Mouse (Mus musculus) ES-E14 (cell line): ENCODE results near the gene Fam172a. TPM values are rescaled to one million over a fixed set of nuclear protein-coding genes. Genes with fewer than 3 reads are reported as not detected.

Experiments
- DNase-seq: peaks from one replicate; pipeline ENCODE4 v3.0.0-alpha.2; 2013; ENCODE audit warnings: low read depth, low spot score
- H3K27ac ChIP-seq: 2 replicates; pipeline ENCODE4 v1.5.1; 2012; ENCODE audit warnings: low read depth, mild to moderate bottlenecking, low read length, moderate library complexity, mixed read lengths; ENCODE audit not compliant: poor library complexity, insufficient read depth, severe bottlenecking
- H3K36me3 ChIP-seq: 2 replicates; pipeline ENCODE4 v1.6.1; 2012; ENCODE audit warnings: mild to moderate bottlenecking, low read length, moderate library complexity, mixed read lengths; ENCODE audit not compliant: control insufficient read depth, poor library complexity, insufficient read depth, severe bottlenecking
- H3K4me1 ChIP-seq, 2 experiments: fragments of 150-350 bp in 1 of 2; sonication (generic) in 1 of 2; 2 replicates each; pipeline ENCODE4 v1.6.1; 2012; ENCODE audit warnings: low read length in 2 of 2, mild to moderate bottlenecking in 1 of 2, mixed read lengths in 1 of 2; ENCODE audit not compliant: control insufficient read depth in 2 of 2, insufficient read depth in 2 of 2, poor library complexity in 1 of 2
- H3K4me3 ChIP-seq, 2 experiments: fragments of 150-350 bp in 1 of 2; sonication (generic) in 1 of 2; 2 replicates each; pipeline ENCODE4 v1.5.1; 2012; ENCODE audit warnings: low read length in 2 of 2, low read depth in 1 of 2, mild to moderate bottlenecking in 1 of 2, mixed read lengths in 1 of 2; ENCODE audit not compliant: insufficient read depth in 1 of 2, poor library complexity in 1 of 2, severe bottlenecking in 1 of 2
- H3K9ac ChIP-seq: 2 replicates; pipeline ENCODE4 v1.6.1; 2012; ENCODE audit warnings: low read depth, mild to moderate bottlenecking, low read length, mixed read lengths; ENCODE audit not compliant: poor library complexity, insufficient read depth, severe bottlenecking
- H3K9me3 ChIP-seq: fragments of 150-350 bp; sonication (generic); 2 replicates; pipeline ENCODE4 v1.6.1; 2012; ENCODE audit warnings: low read depth, mild to moderate bottlenecking, low read length; ENCODE audit not compliant: control insufficient read depth, insufficient read depth
- CHD2 ChIP-seq: IDR thresholded peaks from 2 replicates; pipeline ENCODE4 v1.6.1; 2014; ENCODE audit warnings: mild to moderate bottlenecking, low read depth, low read length, inconsistent platforms
- HCFC1 ChIP-seq: IDR thresholded peaks from 2 replicates; pipeline ENCODE4 v1.6.1; 2012; ENCODE audit warnings: low read length, inconsistent platforms, borderline replicate concordance; ENCODE audit not compliant: insufficient read depth
- MAFK ChIP-seq: IDR thresholded peaks from 2 replicates; pipeline ENCODE4 v1.6.1; 2014; ENCODE audit warnings: mild to moderate bottlenecking, low read depth, low read length, inconsistent platforms; ENCODE audit not compliant: insufficient read depth
- ZC3H11A ChIP-seq: IDR thresholded peaks from 2 replicates; pipeline ENCODE4 v1.6.1; 2012; ENCODE audit warnings: low read depth, mild to moderate bottlenecking, inconsistent platforms, low read length, borderline replicate concordance
- ZNF384 ChIP-seq: IDR thresholded peaks from 2 replicates; pipeline ENCODE4 v1.6.1; 2012; ENCODE audit warnings: low read depth, low read length, inconsistent platforms
- in situ Hi-C, 2 experiments: fragments of 600-800 bp; cut with MboI; formaldehyde crosslinking; loops; one replicate each; pipeline ENCODE4 v1.15.1; 2025; ENCODE audit warnings: low sequenced_read_pairs in 2 of 2, inconsistent platforms in 1 of 2; ENCODE audit not compliant: unreplicated experiment in 2 of 2
- total RNA-seq: library from RNA; depleted of rRNA; stranded (reverse); fragments of 300-350 nt; gene quantifications from 2 replicates; pipeline ENCODE4 v1.2.3, GENCODE M21; 2012

Fam172a gene
- total RNA-seq, 1 experiment = 8.7 TPM

GRCm38 (mm10) chr13:78183004-78183403 lies 481.2 kb downstream of the Fam172a start:
- TF ChIP-seq CHD2 (no peak), ZNF384 (no peak), HCFC1 (no peak), ZC3H11A (no peak), MAFK (no peak)
- H3K9me3 ChIP-seq = no peaks in the 10 kb centered on the region
- no peak overlapping the region for H3K27ac ChIP-seq
- in situ Hi-C loops = loop anchor here in 1 of 2 experiments (10.0 to 25.0 kb wide), 2 partner anchors 198 to 1346 kb away; no protein-coding TSS in a partner anchor
- no peaks in the 10 kb centered on the region for H3K36me3 ChIP-seq
- DNase-seq = no peak
- no peaks in the 10 kb centered on the region for H3K4me1 ChIP-seq
- H3K9ac ChIP-seq = no peak overlapping the region
- no peak overlapping the region for H3K4me3 ChIP-seq

GRCm38 (mm10) chr13:78183986-78184385 lies 482.2 kb downstream of the Fam172a start:
- in situ Hi-C loops = loop anchor here in 1 of 2 experiments (10.0 to 25.0 kb wide), 2 partner anchors 199 to 1347 kb away; no protein-coding TSS in a partner anchor
- Histone ChIP-seq H3K4me1 (no peaks in the 10 kb centered on the region), H3K4me3 (no peak overlapping the region), H3K9me3 (no peaks in the 10 kb centered on the region), H3K27ac (no peak overlapping the region), H3K36me3 (no peaks in the 10 kb centered on the region), H3K9ac (no peak overlapping the region)
- DNase-seq = no peak
- TF ChIP-seq MAFK (no peak), ZNF384 (no peak), ZC3H11A (no peak), HCFC1 (no peak), CHD2 (no peak)

- no peak overlapping the region for H3K4me3 ChIP-seq
- in situ Hi-C loops = loop anchor here in 1 of 2 experiments (10.0 to 25.0 kb wide), 2 partner anchors 200 to 1348 kb away; no protein-coding TSS in a partner anchor
- no peaks in the 10 kb centered on the region for H3K36me3 ChIP-seq
- H3K4me1 ChIP-seq = no peaks in the 10 kb centered on the region
- DNase-seq = no peak
- no peak overlapping the region for H3K27ac ChIP-seq
- TF ChIP-seq MAFK = no peak
- TF ChIP-seq CHD2 = no peak
- no peak for TF ChIP-seq HCFC1
- TF ChIP-seq ZNF384 = no peak
- no peak for TF ChIP-seq ZC3H11A
- no peaks in the 10 kb centered on the region for H3K9me3 ChIP-seq
- no peak overlapping the region for H3K9ac ChIP-seq
Observed at GRCm38 (mm10) chr13:78184786-78185466, 483.1 kb downstream of the Fam172a start.

DNA sequence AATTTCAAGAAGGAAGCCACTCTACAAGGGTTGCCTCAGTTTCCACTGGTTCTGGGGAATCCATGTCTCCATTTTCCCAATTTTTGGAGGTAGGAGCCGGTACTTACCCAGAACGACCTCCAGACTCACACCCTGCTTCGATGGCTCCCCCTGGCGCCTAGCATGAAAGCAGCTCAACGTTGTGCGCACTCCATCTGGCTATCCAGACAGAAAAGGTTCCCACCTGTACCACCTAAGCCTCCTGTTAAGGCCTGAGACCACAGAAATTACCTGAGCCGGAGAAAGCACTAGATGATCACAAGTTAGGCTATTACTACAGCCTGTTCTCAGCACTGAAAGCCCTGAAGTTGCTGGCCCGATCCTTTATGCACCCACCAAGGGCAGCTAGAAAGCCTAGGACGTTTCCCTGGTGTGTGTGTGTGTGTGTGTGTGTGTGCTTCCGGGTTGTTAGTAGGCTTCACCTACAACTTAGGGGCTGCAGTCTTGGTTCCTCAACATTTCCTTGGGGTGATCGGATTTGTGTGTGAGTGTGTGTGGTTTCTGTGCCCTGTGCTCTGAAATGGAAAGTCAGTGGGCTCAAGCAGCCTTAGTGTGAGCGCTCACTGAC lies 484.6 kb downstream of the Fam172a start:
- Histone ChIP-seq H3K27ac (no peak overlapping the region), H3K4me1 (no peaks in the 10 kb centered on the region), H3K4me3 (no peak overlapping the region), H3K36me3 (no peaks in the 10 kb centered on the region), H3K9ac (no peak overlapping the region), H3K9me3 (no peaks in the 10 kb centered on the region)
- DNase-seq = no peak
- in situ Hi-C loops = loop anchor here in 1 of 2 experiments (10.0 to 25.0 kb wide), 2 partner anchors 202 to 1349 kb away; no protein-coding TSS in a partner anchor
- TF ChIP-seq ZNF384 = no peak
- TF ChIP-seq MAFK = no peak
- TF ChIP-seq ZC3H11A = peak; percentile 61
